Mouse (Mus musculus): ENCODE measurements at regions not wholly inside any gene's neighbourhood (a gene's known extent, or its start where the extent isn't known, plus 50 kb on each side); places are given as distances from the start of the nearest gene placed in this dataset.

DNA sequence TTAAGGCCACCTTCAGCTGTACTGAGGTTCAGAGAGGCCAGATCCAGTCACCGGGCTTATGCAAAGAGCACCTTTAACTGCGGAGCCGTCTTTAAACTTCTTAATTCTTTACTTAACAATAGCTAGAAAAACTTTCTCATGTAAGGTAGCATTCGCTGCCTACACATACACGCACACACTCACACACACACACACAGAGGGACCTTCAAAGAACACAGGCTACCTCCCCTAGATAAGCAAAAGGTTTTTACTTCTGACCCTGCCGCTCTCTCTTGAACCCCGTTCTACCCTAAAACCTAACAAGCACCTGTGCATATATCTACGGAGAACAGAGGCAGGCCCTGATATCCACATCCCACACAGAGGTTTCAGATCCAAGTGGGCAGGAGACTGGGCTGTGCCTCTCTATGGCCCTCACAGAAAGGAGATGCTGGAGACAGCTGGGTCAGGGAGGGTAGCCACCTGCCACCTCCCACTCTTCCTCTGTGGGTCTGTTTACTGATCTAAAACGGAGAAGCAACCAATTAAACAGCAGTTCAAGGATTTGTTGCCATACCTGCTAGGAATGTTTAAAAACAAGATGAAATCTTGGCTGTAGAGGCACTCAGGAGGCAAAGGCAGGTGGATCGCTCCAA is 81.2 kb downstream of the Tomm20 start:
- TF ChIP-seq GATA1 (IDR thresholded peaks at IDR 0.05; ENCODE audit: low read length) (no peak), TAL1 (IDR thresholded peaks at IDR 0.05; ENCODE audit: low read length) (no peak)
